Mouse (Mus musculus) WW6 (cell line): ENCODE data around the gene Sesn1.
"Not testable (repeated sequence)": the region's sequence is repeated elsewhere in the genome, so short reads cannot be mapped to it uniquely, and the experiment has no call there.

Experiments
- DNase-seq: peaks from one replicate; pipeline ENCODE4 v3.0.0-alpha.2; 2013; ENCODE audit warnings: low read depth, low spot score

The Sesn1 gene

GRCm38 (mm10) chr10:41809771-41810563, at the start of gene Sesn1, which contains the start of gene Cep57l1:
Gene Sesn1, plus strand, starts transcription at chr10:41809935.
Gene Cep57l1, minus strand, starts transcription at chr10:41809871.
- DNase-seq, result peak; percentile 86

GRCm38 (mm10) chr10:41760866-41761265, 48.9 kb upstream of the Sesn1 start:
- no peak for DNase-seq

GRCm38 (mm10) chr10:41763741-41764385, 45.9 kb upstream of the Sesn1 start:
- no peak for DNase-seq

- DNase-seq, result no peak
Observed at GRCm38 (mm10) chr10:41765586-41765985, 44.1 kb upstream of the Sesn1 start.

- no peak for DNase-seq
Observed at GRCm38 (mm10) chr10:41766280-41766679, 43.5 kb upstream of the Sesn1 start.

- DNase-seq, result no peak
Observed at GRCm38 (mm10) chr10:41767254-41767653, 42.5 kb upstream of the Sesn1 start.

- no peak for DNase-seq
Observed at GRCm38 (mm10) chr10:41792375-41792774, 17.4 kb upstream of the Sesn1 start.

GRCm38 (mm10) chr10:41797253-41797652, 12.5 kb upstream of the Sesn1 start:
- no peak for DNase-seq

- DNase-seq, result no peak
Observed at GRCm38 (mm10) chr10:41803467-41803866, 6.3 kb upstream of the Sesn1 start.

- DNase-seq, result no peak
Observed at GRCm38 (mm10) chr10:41804711-41805110, 5.0 kb upstream of the Sesn1 start.

GRCm38 (mm10) chr10:41805729-41806355, 3.9 kb upstream of the Sesn1 start:
- DNase-seq, result no peak

- DNase-seq, result no peak
Observed at GRCm38 (mm10) chr10:41809080-41809770, 510 bp upstream of the Sesn1 start.

- DNase-seq, result no peak
Observed at GRCm38 (mm10) chr10:41810564-41811455, 1.1 kb downstream of the Sesn1 start.

- no peak for DNase-seq
Observed at GRCm38 (mm10) chr10:41812566-41812965, 2.8 kb downstream of the Sesn1 start.

- DNase-seq, result no peak
Observed at GRCm38 (mm10) chr10:41814305-41814853, 4.6 kb downstream of the Sesn1 start.

- DNase-seq, result no peak
Observed at GRCm38 (mm10) chr10:41816516-41816915, 6.8 kb downstream of the Sesn1 start.

GRCm38 (mm10) chr10:41818036-41818732, 8.4 kb downstream of the Sesn1 start:
- DNase-seq, result no peak

- DNase-seq, result not testable (repeated sequence)
Observed at GRCm38 (mm10) chr10:41818733-41819070, 9.0 kb downstream of the Sesn1 start.

- DNase-seq, result no peak
Observed at GRCm38 (mm10) chr10:41819307-41819706, 9.6 kb downstream of the Sesn1 start.

- no peak for DNase-seq
Observed at GRCm38 (mm10) chr10:41820401-41820800, 10.7 kb downstream of the Sesn1 start.
